Mouse (Mus musculus) limb, embryonic 10.5 days (tissue): ENCODE results near the gene Gm20379. TPM values are rescaled to one million over a fixed set of nuclear protein-coding genes. Genes with fewer than 3 reads are reported as not detected.

Experiments used
- DNase-seq: peaks from one replicate; pipeline ENCODE4 v3.0.0-alpha.2; 2017; ENCODE audit warnings: low spot score
- H3K27ac ChIP-seq: fragments of 300-500 bp; sonication (generic); 2 replicates; pipeline ENCODE4 v1.5.1; 2016; ENCODE audit warnings: mild to moderate bottlenecking
- H3K27me3 ChIP-seq: fragments of 300-500 bp; sonication (generic); 2 replicates; pipeline ENCODE4 v1.6.1; 2016; ENCODE audit warnings: low read depth, mild to moderate bottlenecking; ENCODE audit not compliant: poor library complexity, severe bottlenecking
- H3K36me3 ChIP-seq: fragments of 300-500 bp; sonication (generic); 2 replicates; pipeline ENCODE4 v1.6.1; 2016; ENCODE audit warnings: mild to moderate bottlenecking, moderate library complexity
- H3K4me1 ChIP-seq: fragments of 300-500 bp; sonication (generic); 2 replicates; pipeline ENCODE4 v1.6.1; 2016
- H3K4me3 ChIP-seq: fragments of 300-500 bp; sonication (generic); 2 replicates; pipeline ENCODE4 v1.5.1; 2016; ENCODE audit warnings: mild to moderate bottlenecking, moderate library complexity
- H3K9me3 ChIP-seq: fragments of 300-500 bp; sonication (generic); replicated peaks from 2 replicates; pipeline ENCODE4 v1.6.1; 2016; ENCODE audit warnings: mild to moderate bottlenecking
- WGBS: fragments of 180-500 bp; shearing (Covaris S2); methylation state at CpG from one replicate; pipeline ENCODE4 v1.1.7; 2016; 5-methylcytosine and 5-hydroxymethylcytosine counted together
- polyA plus RNA-seq: library from polyadenylated mRNA; unstranded; fragments of >200 nt; fragmentation: Nextera tagmentation; extraction: Ambion mirVana; gene quantifications from 2 replicates; pipeline ENCODE4 v1.2.1, GENCODE M21; 2016

Gene Gm20379
- polyA plus RNA-seq, 1 experiment from 2014 or later, result 1.4 TPM

GRCm38 (mm10) chr13:92346338-92346737 is 40.6 kb downstream of the Gm20379 start:
- DNase-seq, result no peak
- H3K36me3 ChIP-seq, result peaks cover 85% of the 10 kb centered on the region
- 94% methylated on average over 5 of the region's 5 CpGs for WGBS
- no peaks in the 10 kb centered on the region for H3K27me3 ChIP-seq
- H3K27ac ChIP-seq, result no peak overlapping the region
- no peaks in the 10 kb centered on the region for H3K4me1 ChIP-seq
- H3K4me3 ChIP-seq, result no peak overlapping the region
- no peaks in the 10 kb centered on the region for H3K9me3 ChIP-seq

- Histone ChIP-seq H3K27ac (no peak overlapping the region), H3K4me1 (peaks cover 9% of the 10 kb centered on the region), H3K9me3 (no peaks in the 10 kb centered on the region), H3K27me3 (no peaks in the 10 kb centered on the region), H3K36me3 (peaks cover 44% of the 10 kb centered on the region), H3K4me3 (no peak overlapping the region)
- no peak for DNase-seq
- WGBS, result 97% methylated on average over 6 of the region's 6 CpGs
These were observed 45.3 kb downstream of the Gm20379 start for GRCm38 (mm10) chr13:92351100-92351499.

- Histone ChIP-seq H3K4me1 (peaks cover 16% of the 10 kb centered on the region), H3K9me3 (no peaks in the 10 kb centered on the region), H3K4me3 (peak overlapping the region; percentile 85), H3K27me3 (no peaks in the 10 kb centered on the region), H3K36me3 (peaks cover 42% of the 10 kb centered on the region), H3K27ac (peak overlapping the region; percentile 95; the same call in 1 of the 2 replicates)
- 35% methylated on average over 4 of the region's 4 CpGs for WGBS
- no peak for DNase-seq
These were observed 48.2 kb downstream of the Gm20379 start for GRCm38 (mm10) chr13:92353956-92354355.

DNA sequence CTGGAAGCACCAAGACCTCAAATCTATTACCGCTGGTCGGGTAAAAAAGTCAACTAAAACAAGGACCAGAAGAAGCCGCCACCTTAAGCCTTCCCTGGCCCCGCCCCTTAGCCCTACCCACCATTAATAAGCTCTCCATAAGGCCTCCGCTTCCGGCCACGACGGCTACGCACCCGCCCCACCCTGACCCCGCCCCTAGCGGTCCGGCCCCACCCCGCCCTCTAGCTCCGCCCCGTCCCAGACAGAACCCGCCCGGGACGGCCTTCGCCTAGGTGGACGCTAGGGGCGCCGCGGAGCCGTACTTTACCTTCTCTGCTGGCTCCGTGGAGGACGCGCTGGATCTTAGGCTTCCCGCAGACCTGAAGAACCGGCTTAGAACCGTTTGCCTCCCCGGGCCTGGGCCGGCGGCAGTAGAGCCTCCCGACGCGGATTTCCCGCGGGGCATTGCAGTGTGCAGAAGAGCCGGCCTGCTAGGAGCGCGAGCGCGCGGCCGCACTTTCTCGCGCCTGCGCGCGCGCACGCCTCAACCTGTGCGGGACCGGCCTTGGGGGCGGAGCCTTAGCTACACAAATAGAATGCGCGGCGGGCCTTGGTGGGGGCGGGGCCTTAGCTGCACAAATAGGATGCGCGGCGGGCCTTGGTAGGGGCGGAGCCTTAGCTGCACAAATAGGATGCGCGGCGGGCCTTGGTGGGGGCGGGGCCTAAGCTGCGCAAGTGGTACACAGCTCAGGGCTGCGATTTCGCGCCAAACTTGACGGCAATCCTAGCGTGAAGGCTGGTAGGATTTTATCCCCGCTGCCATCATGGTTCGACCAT is 48.9 kb downstream of the Gm20379 start, which contains the start of the genes Dhfr and Msh3:
TSS of gene Dhfr (plus strand) at position 271 of the 816 bp plus-strand sequence.
TSS of gene Msh3 (minus strand) at position 548 of the 816 bp plus-strand sequence.
- WGBS, result under 1% methylated on average over 74 of the region's 76 CpGs
- peak within 1 kb of the TSS; percentile 85 for H3K4me3 ChIP-seq
- peaks cover 16% of the 10 kb centered on the region for H3K4me1 ChIP-seq
- no peaks in the 10 kb centered on the region for H3K27me3 ChIP-seq
- no peaks in the 10 kb centered on the region for H3K9me3 ChIP-seq
- DNase-seq, result peak; percentile 98
- H3K27ac ChIP-seq, result peak within 1 kb of the TSS; percentile 95
- peaks cover 44% of the 10 kb centered on the region for H3K36me3 ChIP-seq

- Histone ChIP-seq H3K36me3 (peaks cover 46% of the 10 kb centered on the region), H3K4me1 (peaks cover 16% of the 10 kb centered on the region), H3K27ac (peak overlapping the region; percentile 95), H3K4me3 (peak overlapping the region; percentile 85), H3K27me3 (no peaks in the 10 kb centered on the region), H3K9me3 (no peaks in the 10 kb centered on the region)
- WGBS, result under 1% methylated on average over 24 of the region's 24 CpGs
- no peak for DNase-seq
These were observed 49.5 kb downstream of the Gm20379 start for GRCm38 (mm10) chr13:92355272-92355643.

DNA sequence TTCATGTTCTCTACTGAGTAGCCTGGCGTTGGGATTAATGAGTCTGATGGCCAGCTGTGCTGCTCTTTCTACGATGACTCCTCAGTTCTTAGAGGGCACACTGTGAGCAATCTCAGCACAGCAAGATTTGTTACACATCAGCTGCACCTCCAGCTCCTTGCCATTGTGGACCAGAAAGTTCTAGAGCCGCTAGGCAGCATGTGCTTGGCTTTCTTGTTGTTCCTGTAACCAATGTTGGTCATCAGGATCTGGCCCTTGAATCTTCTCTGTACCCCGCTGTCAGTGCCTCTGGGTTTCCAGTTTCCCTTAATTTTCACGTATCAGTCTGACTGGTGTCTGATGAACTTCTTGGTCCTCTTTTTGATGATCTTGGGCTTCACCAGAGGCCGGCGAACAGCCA is 50.6 kb downstream of the Gm20379 start:
- H3K4me3 ChIP-seq, result peak overlapping the region; percentile 85
- H3K9me3 ChIP-seq, result no peaks in the 10 kb centered on the region
- H3K27me3 ChIP-seq, result no peaks in the 10 kb centered on the region
- WGBS, result 87% methylated on average over 7 of the region's 7 CpGs
- DNase-seq, result no peak
- H3K27ac ChIP-seq, result no peak overlapping the region
- peaks cover 16% of the 10 kb centered on the region for H3K4me1 ChIP-seq
- peaks cover 49% of the 10 kb centered on the region for H3K36me3 ChIP-seq

Other genes starting within 250 kb of the Gm20379 start
- 0.13 TPM in 1 of 2 replicates, not detected in the other for gene Rasgrf2, start 174.3 kb upstream of the Gm20379 start, polyA plus RNA-seq
- gene Dhfr, start 48.7 kb downstream of the Gm20379 start, polyA plus RNA-seq, result 28.0 and 30.8 TPM in 2 replicates
- gene Msh3, start 49.0 kb downstream of the Gm20379 start, polyA plus RNA-seq, result 33.5 and 37.7 TPM in 2 replicates
- gene Ankrd34b, start 119.9 kb downstream of the Gm20379 start, polyA plus RNA-seq, result 0.05 TPM in 2 replicates
- 0.13 TPM in 1 of 2 replicates, not detected in the other for gene Fam151b, start 178.0 kb downstream of the Gm20379 start, polyA plus RNA-seq
- 9.8 and 12.5 TPM in 2 replicates for gene Zfyve16, start 224.9 kb downstream of the Gm20379 start, polyA plus RNA-seq